In the genomic region with DNA sequence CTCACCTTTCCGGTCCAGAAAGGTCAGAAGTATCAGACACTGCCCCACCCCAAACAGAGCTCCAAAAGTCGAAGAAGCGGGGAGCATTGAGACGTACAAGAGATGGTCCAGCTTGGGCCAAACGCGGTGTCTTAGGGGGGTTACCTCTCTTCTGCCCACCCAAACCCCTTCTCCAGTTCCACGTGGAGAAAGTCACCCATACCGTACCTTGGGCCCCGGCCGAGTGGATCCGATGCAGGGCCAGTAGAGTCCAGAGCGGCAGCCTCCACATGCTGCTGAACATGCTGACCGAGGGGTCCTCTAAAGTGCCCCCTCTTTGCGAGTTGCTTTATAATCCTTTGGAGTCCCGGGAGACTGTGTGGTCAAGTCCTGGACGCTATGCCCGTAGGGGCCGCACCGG, we compare ENCODE assay signal across 8 mouse cellular contexts. TPM values are rescaled to one million over a fixed set of nuclear protein-coding genes. Genes with fewer than 3 reads are reported as not detected.
DNase-seq lines count a peak whose midpoint lies in the region; ATAC-seq and TF ChIP-seq lines count a peak whose summit lies in the region.

No protein-coding gene starts in this region.

- WGBS in heart, embryonic 10.5 days = under 1% methylated on average over 19 of the region's 19 CpGs
- WGBS in heart, postnatal 0 days = 2% methylated on average over 19 of the region's 19 CpGs
- WGBS in liver, embryonic 14.5 days (ENCODE audit: insufficient replicate concordance) = 5% methylated on average over 19 of the region's 19 CpGs

- H3K4me3 ChIP-seq in heart, embryonic 10.5 days = peak overlapping the region; percentile 76
- H3K4me3 ChIP-seq in E14TG2a.4 (replicated peaks; ENCODE audit: low read length) = peak overlapping the region; percentile 80
- peak overlapping the region; percentile 61 for H3K4me3 ChIP-seq in heart, postnatal 0 days (ENCODE audit: low read depth, low read length)
- H3K4me3 ChIP-seq in liver, embryonic 14.5 days (ENCODE audit: insufficient read depth in 1 of 2, low read depth in 2 of 2, low read length in 2 of 2) = peak overlapping the region; percentile 31 to 48

- peaks cover 66% of the 10 kb centered on the region for H3K4me1 ChIP-seq in heart, embryonic 10.5 days
- H3K4me1 ChIP-seq in E14TG2a.4 (replicated peaks; ENCODE audit: low read depth, low read length) = peaks cover 34% of the 10 kb centered on the region
- peaks cover 8% of the 10 kb centered on the region; the same call in 1 of the 2 replicates for H3K4me1 ChIP-seq in heart, postnatal 0 days (ENCODE audit: control insufficient read depth, insufficient read depth)
- H3K4me1 ChIP-seq in liver, embryonic 14.5 days (replicated peaks; ENCODE audit: control insufficient read depth in 2 of 2, insufficient read depth in 2 of 2, low read length in 1 of 2) = no peaks in the 10 kb centered on the region

- 0 out of 2 replicates have a peak overlapping the region, but pooled peaks have one; percentile 24 for H3K9ac ChIP-seq in heart, postnatal 0 days (replicated peaks; ENCODE audit: low read depth, low read length)
- H3K9ac ChIP-seq in liver, embryonic 14.5 days (replicated peaks) = no peak overlapping the region

- no peak for ATAC-seq in heart, postnatal 0 days (ENCODE audit: insufficient read depth, low read depth)
- no peak for ATAC-seq in liver, embryonic 14.5 days (ENCODE audit: insufficient read depth)

- no peaks in the 10 kb centered on the region for H3K9me3 ChIP-seq in heart, embryonic 10.5 days
- no peaks in the 10 kb centered on the region for H3K9me3 ChIP-seq in E14TG2a.4 (ENCODE audit: low read length)
- H3K9me3 ChIP-seq in heart, postnatal 0 days (replicated peaks; ENCODE audit: control insufficient read depth, low read length) = no peaks in the 10 kb centered on the region
- H3K9me3 ChIP-seq in liver, embryonic 14.5 days (ENCODE audit: control insufficient read depth, low read length) = no peaks in the 10 kb centered on the region

- H3K4me2 ChIP-seq in heart, postnatal 0 days (ENCODE audit: low read depth, low read length) = peak overlapping the region; percentile 92
- H3K4me2 ChIP-seq in liver, embryonic 14.5 days (ENCODE audit: low read depth) = peak overlapping the region; percentile 57

- H3K27ac ChIP-seq in heart, embryonic 10.5 days = peak overlapping the region; percentile 93
- H3K27ac ChIP-seq in heart, postnatal 0 days (ENCODE audit: low read depth) = no peak overlapping the region
- no peak overlapping the region for H3K27ac ChIP-seq in liver, embryonic 14.5 days

- TF ChIP-seq CTCF in E14TG2a.4 (conservative IDR thresholded peaks at IDR 0.05; ENCODE audit: low read length) = no peak
- TF ChIP-seq CTCF in heart, postnatal 0 days (IDR thresholded peaks at IDR 0.05; ENCODE audit: low read depth) = no peak
- TF ChIP-seq CTCF in liver, embryonic 14.5 days (IDR thresholded peaks at IDR 0.05; ENCODE audit: low read depth) = no peak

- no peak for DNase-seq in heart, embryonic 10.5 days (ENCODE audit: low spot score)
- no peak for DNase-seq in heart, adult 11 months
- DNase-seq in heart, postnatal 0 days (ENCODE audit: low spot score) = no peak
- DNase-seq in liver, embryonic 14.5 days (ENCODE audit: low read depth in 3 of 3, low spot score in 3 of 3) = no peak
- no peak for DNase-seq in urinary bladder, postnatal 36 days (ENCODE audit: low spot score in 2 of 2)
- DNase-seq in MN1 (ENCODE audit: low spot score) = no peak
- DNase-seq in kidney, postnatal 4 days = no peak

- H3K27me3 ChIP-seq in heart, embryonic 10.5 days (ENCODE audit: insufficient read depth, poor library complexity, severe bottlenecking) = peaks cover 80% of the 10 kb centered on the region
- peaks cover 95% of the 10 kb centered on the region for H3K27me3 ChIP-seq in E14TG2a.4 (ENCODE audit: insufficient read depth, low read length)
- peaks cover 71% of the 10 kb centered on the region for H3K27me3 ChIP-seq in heart, postnatal 0 days (ENCODE audit: control insufficient read depth, insufficient read depth, low read length)
- H3K27me3 ChIP-seq in liver, embryonic 14.5 days (ENCODE audit: control insufficient read depth, insufficient read depth, low read length) = peaks cover 47% of the 10 kb centered on the region

- H3K36me3 ChIP-seq in heart, embryonic 10.5 days = no peaks in the 10 kb centered on the region
- no peaks in the 10 kb centered on the region for H3K36me3 ChIP-seq in E14TG2a.4 (ENCODE audit: insufficient read depth, low read length)
- H3K36me3 ChIP-seq in heart, postnatal 0 days (replicated peaks; ENCODE audit: control insufficient read depth, insufficient read depth, low read length) = no peaks in the 10 kb centered on the region
- no peaks in the 10 kb centered on the region for H3K36me3 ChIP-seq in liver, embryonic 14.5 days (replicated peaks; ENCODE audit: control insufficient read depth, insufficient read depth, low read depth)

- no peak for TF ChIP-seq EP300 in heart, postnatal 0 days (IDR thresholded peaks at IDR 0.05; ENCODE audit: low read depth)
- no peak for TF ChIP-seq EP300 in liver, embryonic 14.5 days (IDR thresholded peaks at IDR 0.05; ENCODE audit: low read depth)

RNA-seq across cellular contexts. Expression of a gene that starts 1.2 kb away (rescaled TPM):
- polyA plus RNA-seq in heart, embryonic 10.5 days (2016; fragmentation: Nextera tagmentation; extraction: Ambion mirVana) = 2.4 and 4.1 TPM in 2 replicates
- total RNA-seq in heart, postnatal 0 days (2014; rRNA removed; ENCODE audit: low replicate concordance) = 1.9 and 2.9 TPM in 2 replicates
- 0.27 and 0.29 TPM in 2 replicates for polyA plus RNA-seq in heart, postnatal 0 days (2015; fragmentation: Nextera tagmentation; extraction: Ambion mirVana)
- polyA plus RNA-seq in liver, embryonic 14.5 days (2012; rRNA removed) = 0.13 and 0.28 TPM in 2 replicates
- 0.09 and 0.25 TPM in 2 replicates for polyA plus RNA-seq in liver, embryonic 14.5 days (2014; fragmentation: Nextera tagmentation; extraction: Ambion mirVana)
